Mouse (Mus musculus) gastrocnemius, adult 2 months (tissue): ENCODE measurements at regions not wholly inside any gene's neighbourhood (a gene's known extent, or its start where the extent isn't known, plus 50 kb on each side); places are given as distances from the start of the nearest gene placed in this dataset.

Experiments
- DNase-seq: peaks from one replicate; pipeline ENCODE4 v3.0.0; 2022
- H3K27ac ChIP-seq: fragments of 200-600 bp; 2 replicates; pipeline ENCODE4 v1.8.1; 2022; ENCODE audit warnings: mild to moderate bottlenecking
- H3K4me3 ChIP-seq: fragments of 200-600 bp; 2 replicates; pipeline ENCODE4 v1.8.1; 2022; ENCODE audit warnings: mild to moderate bottlenecking, moderate library complexity
- CTCF ChIP-seq: fragments of 200-600 bp; IDR thresholded peaks from 2 replicates; pipeline ENCODE4 v1.8.1; 2022; ENCODE audit warnings: antibody characterized with exemption, mild to moderate bottlenecking, moderate library complexity
- intact Hi-C: fragments of 180-260 bp; cut with DNase I; formaldehyde crosslinking; loops from one replicate; pipeline ENCODE4 v1.15.1; 2025

GRCm38 (mm10) chr15:74326661-74327060 lies 309.5 kb downstream of the Mroh4 start:
- TF ChIP-seq CTCF: no peak
- no peak for DNase-seq
- Histone ChIP-seq H3K27ac (no peak overlapping the region), H3K4me3 (no peak overlapping the region)
- intact Hi-C loops: no loop called here

GRCm38 (mm10) chr15:74325543-74325942 lies 310.6 kb downstream of the Mroh4 start:
- no peak for DNase-seq
- Histone ChIP-seq H3K27ac (no peak overlapping the region), H3K4me3 (no peak overlapping the region)
- TF ChIP-seq CTCF: no peak
- intact Hi-C loops: no loop called here

GRCm38 (mm10) chr15:74319407-74319806 lies 316.7 kb downstream of the Mroh4 start:
- H3K4me3 ChIP-seq: no peak overlapping the region
- no peak for TF ChIP-seq CTCF
- intact Hi-C loops: no loop called here
- no peak for DNase-seq
- no peak overlapping the region for H3K27ac ChIP-seq

GRCm38 (mm10) chr15:74318422-74318841 lies 317.7 kb downstream of the Mroh4 start:
- intact Hi-C loops: no loop called here
- no peak overlapping the region for H3K4me3 ChIP-seq
- no peak for TF ChIP-seq CTCF
- DNase-seq: no peak
- H3K27ac ChIP-seq: no peak overlapping the region

- H3K4me3 ChIP-seq: no peak overlapping the region
- no peak for DNase-seq
- intact Hi-C loops: no loop called here
- H3K27ac ChIP-seq: no peak overlapping the region
- TF ChIP-seq CTCF: no peak
Observed at GRCm38 (mm10) chr15:74311082-74311481, 325.1 kb downstream of the Mroh4 start.

- Histone ChIP-seq H3K4me3 (no peak overlapping the region), H3K27ac (no peak overlapping the region)
- intact Hi-C loops: no loop called here
- DNase-seq: no peak
- TF ChIP-seq CTCF: no peak
Observed at GRCm38 (mm10) chr15:74306543-74306942, 329.6 kb downstream of the Mroh4 start.

- intact Hi-C loops: no loop called here
- Histone ChIP-seq H3K4me3 (no peak overlapping the region), H3K27ac (no peak overlapping the region)
- DNase-seq: no peak
- TF ChIP-seq CTCF: no peak
Observed at GRCm38 (mm10) chr15:74296277-74296676, 339.9 kb downstream of the Mroh4 start.

GRCm38 (mm10) chr15:74294691-74295090 lies 341.5 kb downstream of the Mroh4 start:
- no peak overlapping the region for H3K4me3 ChIP-seq
- intact Hi-C loops: no loop called here
- no peak for TF ChIP-seq CTCF
- no peak for DNase-seq
- no peak overlapping the region for H3K27ac ChIP-seq

- Histone ChIP-seq H3K27ac (no peak overlapping the region), H3K4me3 (no peak overlapping the region)
- no peak for DNase-seq
- no peak for TF ChIP-seq CTCF
- intact Hi-C loops: no loop called here
Observed at GRCm38 (mm10) chr15:74294109-74294508, 342.0 kb downstream of the Mroh4 start.

GRCm38 (mm10) chr15:74287492-74287891 lies 348.7 kb downstream of the Mroh4 start:
- no peak for DNase-seq
- Histone ChIP-seq H3K27ac (no peak overlapping the region), H3K4me3 (no peak overlapping the region)
- no peak for TF ChIP-seq CTCF
- intact Hi-C loops: no loop called here

GRCm38 (mm10) chr15:74283172-74283534 lies 353.0 kb downstream of the Mroh4 start:
- TF ChIP-seq CTCF: no peak
- DNase-seq: no peak
- no peak overlapping the region for H3K27ac ChIP-seq
- intact Hi-C loops: no loop called here
- no peak overlapping the region for H3K4me3 ChIP-seq

- intact Hi-C loops: no loop called here
- Histone ChIP-seq H3K27ac (no peak overlapping the region), H3K4me3 (no peak overlapping the region)
- TF ChIP-seq CTCF: no peak
- DNase-seq: no peak
Observed at GRCm38 (mm10) chr15:74282440-74283171, 353.5 kb downstream of the Mroh4 start.

- no peak for TF ChIP-seq CTCF
- Histone ChIP-seq H3K4me3 (no peak overlapping the region), H3K27ac (no peak overlapping the region)
- DNase-seq: no peak
- intact Hi-C loops: no loop called here
Observed at GRCm38 (mm10) chr15:74274435-74274834, 361.7 kb downstream of the Mroh4 start.

- no peak for TF ChIP-seq CTCF
- Histone ChIP-seq H3K27ac (no peak overlapping the region), H3K4me3 (no peak overlapping the region)
- intact Hi-C loops: no loop called here
- no peak for DNase-seq
Observed at GRCm38 (mm10) chr15:74262587-74263210, 373.5 kb downstream of the Mroh4 start.
